Mouse (Mus musculus): ENCODE data around the gene Alcam.
A peak's percentile ranks its signal among the peaks of the same experiment; 100 is the strongest.

Gene Alcam

DNA sequence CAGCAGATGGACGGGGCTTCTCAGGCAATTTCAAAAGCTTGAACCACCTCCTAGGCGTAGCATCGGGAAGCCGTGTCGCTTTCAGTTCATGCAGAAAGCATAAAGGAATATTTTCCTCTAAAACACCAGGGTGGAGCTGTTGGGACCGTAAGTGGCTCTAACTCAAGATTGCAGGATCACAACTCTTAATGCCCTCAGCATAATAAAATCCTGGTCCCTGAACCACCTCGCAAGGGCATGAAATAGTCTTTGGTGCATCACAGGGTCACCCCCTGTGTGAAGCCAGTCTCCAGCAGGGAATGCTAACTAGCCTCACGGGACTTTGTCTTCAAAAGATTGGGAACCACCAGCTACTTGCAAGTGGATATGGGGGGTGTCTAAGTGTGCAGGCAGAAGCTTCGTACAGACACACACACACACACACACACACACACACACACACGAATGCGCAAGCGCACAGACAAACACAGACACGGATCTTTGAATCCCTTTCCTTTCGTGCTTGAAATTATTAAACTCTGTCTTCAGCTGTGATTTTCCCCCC lies at the start of gene Alcam:
Gene Alcam, minus strand, starts transcription at position 104 of the 544 bp plus-strand sequence.
- peak; percentile 36 to 41 for DNase-seq (ENCODE audit: low spot score in 2 of 2)

DNA sequence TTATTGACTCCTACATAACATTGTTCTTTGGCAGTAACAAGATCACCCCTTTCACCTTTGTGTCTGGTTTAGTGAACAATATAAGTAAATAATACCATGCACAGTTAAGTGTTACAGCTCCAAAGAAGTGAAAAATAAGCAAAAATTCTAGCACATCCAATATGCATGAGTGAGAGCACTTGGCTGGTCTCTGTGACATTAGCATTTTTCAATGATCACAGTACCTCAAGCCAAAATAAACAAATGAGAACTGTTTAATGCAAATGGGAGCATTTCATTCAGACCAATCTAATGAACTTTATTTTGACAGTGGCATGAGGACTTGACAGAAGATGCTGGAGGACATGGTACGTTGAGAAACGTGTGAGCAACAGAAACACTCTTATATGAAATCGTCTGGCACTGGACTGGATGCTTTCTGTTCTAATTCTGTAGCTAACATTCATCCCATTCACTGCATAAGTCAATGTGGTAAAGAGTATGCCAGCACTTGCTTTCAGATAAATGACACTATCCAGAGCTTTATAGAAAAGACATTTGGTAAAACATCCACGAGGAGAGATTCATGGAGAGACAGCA lies 45.0 kb upstream of the Alcam start:
- DNase-seq (ENCODE audit: low spot score in 2 of 2), result no peak

DNA sequence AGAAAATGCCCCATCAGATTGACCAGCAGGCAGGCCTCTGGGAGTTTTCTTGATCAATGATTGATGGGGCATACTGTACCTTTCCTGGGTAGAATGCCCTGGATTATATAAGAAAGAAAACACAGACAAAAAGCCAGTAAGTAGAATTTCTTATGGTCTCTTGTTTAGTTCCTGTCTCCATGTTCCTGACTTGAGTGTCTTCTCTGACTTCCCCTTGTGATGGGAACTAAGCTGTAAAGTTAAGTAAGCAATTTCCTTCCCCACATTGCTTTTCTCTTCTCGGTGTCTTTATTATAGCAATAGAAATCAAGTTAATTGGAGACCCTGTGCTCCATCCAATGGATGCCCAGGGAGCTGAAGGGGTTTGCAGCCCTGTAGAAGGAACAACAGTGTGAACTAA lies 36.7 kb upstream of the Alcam start:
- DNase-seq (ENCODE audit: low spot score in 2 of 2), result no peak

DNA sequence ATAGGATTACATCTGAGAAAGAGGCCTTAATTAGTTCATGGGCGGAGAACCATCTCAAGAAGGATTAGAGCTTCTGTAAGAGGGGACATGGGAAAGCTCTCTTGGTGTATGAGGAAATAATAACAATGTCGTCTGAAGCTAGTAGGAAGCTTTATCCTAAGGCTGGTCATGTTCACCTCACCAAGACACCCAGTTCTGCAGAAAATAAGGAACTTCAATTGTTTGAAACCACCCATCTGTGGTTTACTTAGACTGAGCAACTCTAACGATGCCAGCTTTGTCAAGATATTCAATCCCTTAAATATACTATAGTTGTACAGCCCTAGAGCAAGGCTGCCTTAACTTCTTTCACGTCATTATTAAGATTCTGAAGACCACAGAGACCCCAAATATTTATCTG lies 20.4 kb upstream of the Alcam start:
- no peak for DNase-seq (ENCODE audit: low spot score in 2 of 2)

DNA sequence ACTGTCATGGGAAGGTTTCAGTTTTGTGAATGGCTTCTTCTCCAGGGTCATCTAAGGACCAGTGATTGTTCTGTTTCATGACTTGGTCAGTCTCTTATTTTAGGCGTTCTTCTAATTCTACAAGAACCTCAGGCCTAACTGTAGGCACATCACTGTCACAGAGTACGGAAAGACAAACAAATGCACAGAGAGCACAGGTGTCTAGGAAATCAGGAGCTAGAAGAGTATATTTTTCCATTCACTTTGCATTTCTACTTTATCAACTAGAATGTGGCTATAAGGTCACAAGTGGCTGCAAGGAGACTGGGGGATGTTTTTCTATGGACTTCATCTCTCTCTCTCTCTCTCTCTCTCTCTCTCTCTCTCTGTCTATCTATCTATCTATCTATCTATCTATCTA lies 19.2 kb upstream of the Alcam start:
- no peak for DNase-seq (ENCODE audit: low spot score in 2 of 2)

DNA sequence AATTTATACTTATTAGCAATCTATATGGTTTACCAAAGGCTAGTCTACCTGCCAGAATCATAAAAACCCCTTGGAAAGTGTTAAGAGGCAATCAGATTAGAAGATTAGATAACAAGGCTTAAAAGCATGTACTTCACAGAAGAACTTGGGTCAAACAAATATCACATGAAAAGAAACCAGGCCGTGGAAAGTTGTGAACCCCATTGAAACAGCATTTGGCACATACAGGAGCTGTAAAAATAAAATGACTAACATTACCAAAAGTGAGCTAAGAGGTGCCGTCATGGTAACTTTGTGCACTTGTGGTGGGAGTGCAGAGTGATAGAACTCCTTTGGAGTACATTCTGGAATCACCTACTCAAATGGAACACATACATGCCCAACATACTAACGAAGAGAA lies 18.8 kb upstream of the Alcam start:
- no peak for DNase-seq (ENCODE audit: low spot score in 2 of 2)

DNA sequence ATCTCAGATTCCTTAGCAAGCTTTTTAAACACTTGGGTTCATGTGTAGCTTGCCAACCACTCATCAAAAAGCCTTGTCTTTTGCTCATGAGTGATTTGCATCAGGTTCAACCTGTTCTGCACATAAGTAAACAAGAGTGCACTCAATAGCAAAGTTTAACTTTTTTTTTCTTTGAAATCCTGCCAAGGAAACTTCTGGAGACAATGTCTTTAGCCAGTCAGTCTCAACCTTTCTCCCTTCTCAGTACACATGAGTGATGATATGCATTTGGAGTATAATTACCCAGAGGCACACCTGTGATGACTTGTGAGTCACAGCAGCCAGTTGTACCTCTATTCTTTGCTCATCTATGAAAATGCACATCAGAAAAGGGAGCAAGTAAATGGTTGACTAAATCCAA lies 18.2 kb upstream of the Alcam start:
- no peak for DNase-seq (ENCODE audit: low spot score in 2 of 2)

DNA sequence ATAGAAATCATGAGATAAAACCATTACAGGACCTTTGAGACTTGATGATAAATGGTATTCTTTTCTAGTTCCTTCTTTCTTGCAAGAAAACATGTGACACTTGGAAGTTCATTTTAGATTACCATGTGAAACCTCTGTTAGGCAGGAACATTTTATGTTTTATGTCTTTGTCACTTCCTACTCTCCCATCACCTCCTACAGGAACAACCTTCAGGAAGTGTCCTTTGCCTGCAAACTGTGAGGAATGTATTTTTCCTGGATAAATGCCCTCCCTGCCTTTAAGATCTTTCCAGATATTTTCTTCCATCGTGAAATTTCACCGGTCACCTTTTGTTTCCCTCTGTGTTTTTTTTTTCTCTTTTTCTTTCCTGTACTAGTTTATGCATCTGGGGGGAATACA lies 17.0 kb upstream of the Alcam start:
- no peak for DNase-seq (ENCODE audit: low spot score in 2 of 2)

DNA sequence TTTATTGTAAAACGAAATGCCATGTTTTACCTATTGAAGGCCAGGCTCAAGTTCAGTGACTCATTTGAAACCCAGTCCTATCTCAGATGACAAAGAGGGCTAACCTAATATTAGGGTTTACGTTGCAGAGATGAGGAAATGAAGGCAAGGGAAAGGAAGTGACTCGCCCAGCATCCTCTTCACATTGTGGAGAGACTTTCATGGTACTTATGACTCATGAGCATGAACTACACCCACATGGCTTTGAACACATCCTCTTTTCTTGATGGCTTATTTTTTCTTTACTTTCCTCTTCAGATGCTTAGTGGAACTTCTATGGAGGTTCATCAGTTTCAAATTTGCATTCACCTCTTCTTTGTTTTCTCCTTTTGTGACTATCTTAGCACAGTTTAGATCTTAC lies 16.4 kb upstream of the Alcam start:
- no peak for DNase-seq (ENCODE audit: low spot score in 2 of 2)

DNA sequence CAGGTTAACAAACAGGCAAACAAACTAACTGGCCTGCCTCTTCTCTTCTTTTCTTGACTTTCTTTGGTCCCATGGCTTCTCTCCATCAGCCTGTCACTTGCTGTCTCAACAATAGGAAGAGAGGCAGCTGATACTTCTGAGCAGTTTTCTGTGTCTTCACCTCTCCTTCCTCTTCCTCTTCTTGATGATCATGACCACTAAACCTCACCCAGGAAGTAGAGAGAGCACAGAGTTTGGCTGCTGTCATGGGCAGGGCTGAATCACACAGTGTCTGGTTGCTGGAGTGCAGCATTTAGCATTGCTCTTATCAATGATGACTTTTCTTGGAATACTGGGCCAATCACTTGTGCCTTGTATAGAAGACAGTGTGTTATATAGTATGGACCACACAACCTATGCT lies 14.6 kb upstream of the Alcam start:
- no peak for DNase-seq (ENCODE audit: low spot score in 2 of 2)

DNA sequence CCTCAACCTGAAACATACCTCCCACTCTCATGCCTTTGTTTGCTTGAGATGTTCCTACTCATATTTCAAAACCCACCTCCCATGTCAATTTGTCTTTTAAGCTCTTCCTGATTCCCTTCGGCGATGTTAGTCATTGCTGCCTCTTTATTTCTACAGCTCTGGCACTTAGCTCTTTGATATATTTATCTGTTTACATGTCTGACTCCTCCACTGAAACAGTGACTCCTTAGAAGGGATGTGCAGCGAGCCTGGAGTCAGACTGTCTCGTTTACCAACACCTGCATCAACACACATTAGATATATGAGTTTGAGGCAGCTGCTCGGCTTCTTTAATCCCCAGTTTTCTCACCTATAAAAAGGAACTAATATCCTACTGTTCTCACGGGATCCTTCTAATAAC lies 12.9 kb upstream of the Alcam start:
- no peak for DNase-seq (ENCODE audit: low spot score in 2 of 2)

DNA sequence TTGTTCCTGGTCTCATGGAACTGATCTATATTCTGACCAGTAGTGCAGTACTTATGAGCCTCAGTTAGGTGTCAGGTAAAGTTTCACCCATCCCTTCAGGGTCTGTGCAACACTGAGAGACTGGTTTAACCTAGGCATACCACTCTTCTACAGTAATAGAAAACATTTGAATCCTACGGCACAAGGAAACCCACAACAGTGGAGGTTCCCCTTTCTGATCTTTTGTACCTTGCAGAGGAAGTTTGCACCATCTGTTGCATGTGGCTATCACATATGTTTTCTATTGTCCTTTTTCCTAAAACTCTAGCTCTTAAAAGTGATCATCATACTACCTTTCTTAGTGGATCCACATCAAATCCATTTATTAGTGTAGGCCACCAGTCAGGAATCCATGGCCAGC lies 10.7 kb upstream of the Alcam start:
- no peak for DNase-seq (ENCODE audit: low spot score in 2 of 2)

DNA sequence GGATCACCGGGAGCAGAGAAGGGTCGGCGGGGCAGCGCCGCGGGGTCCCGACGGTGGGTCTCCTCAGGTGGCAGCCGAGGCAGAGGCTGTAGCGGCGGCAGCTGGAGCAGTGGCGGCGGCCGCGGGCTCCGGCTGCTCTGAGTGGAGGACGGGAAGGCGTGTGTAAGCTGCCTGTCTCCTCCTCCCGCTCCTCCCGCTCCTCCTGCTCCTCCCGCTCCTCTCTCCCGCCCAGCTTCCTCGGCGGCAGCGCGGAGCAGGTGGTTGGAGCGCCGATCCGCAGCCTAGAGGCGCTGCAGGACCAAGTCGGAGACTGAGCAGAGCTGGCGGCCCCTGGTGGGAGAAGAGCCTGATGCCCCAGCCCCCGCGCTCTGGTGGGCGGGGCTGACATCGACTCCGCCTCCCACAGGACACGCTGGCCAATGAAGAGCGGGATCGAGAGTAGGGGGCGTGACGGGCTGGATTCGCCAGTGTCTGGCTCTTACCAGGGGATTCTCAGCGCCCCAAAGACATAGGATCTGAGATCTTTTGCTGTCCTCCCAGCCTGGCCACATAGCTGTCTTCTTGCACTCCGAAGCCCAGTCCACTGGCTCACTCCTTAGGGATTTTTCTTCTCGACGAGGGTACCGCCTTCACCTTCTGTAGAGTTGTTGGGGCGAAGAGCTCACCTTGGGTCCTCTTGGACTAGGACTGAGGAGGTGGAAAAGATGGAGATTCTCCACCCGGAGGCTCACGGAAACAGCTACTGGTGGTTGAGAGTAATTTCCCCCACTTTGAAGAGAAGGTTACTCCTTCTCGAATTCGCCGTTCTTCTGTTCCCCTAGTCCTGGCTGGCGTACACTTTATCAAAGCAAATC lies 785 bp downstream of the Alcam start:
- DNase-seq (ENCODE audit: low spot score in 2 of 2), result peak; percentile 96 to 97

DNA sequence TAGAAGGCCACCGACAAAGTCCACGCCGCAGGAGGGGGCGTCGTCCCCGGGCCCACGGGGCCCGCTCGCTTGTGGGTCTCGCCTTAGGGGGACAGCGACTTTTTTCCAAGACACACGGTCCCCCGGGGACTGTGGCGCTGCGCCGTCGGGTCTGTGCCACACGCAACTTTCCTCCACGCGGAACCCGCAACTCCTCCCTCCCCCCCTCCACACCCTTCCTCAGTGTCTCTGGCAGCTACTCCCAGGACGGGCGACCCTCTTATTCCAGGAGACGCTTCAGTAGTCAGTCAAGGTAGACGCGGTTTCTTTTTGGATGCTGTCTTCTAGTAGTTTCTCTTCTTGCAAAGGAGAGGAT lies 1.4 kb downstream of the Alcam start:
- no peak for DNase-seq (ENCODE audit: low spot score in 2 of 2)

DNA sequence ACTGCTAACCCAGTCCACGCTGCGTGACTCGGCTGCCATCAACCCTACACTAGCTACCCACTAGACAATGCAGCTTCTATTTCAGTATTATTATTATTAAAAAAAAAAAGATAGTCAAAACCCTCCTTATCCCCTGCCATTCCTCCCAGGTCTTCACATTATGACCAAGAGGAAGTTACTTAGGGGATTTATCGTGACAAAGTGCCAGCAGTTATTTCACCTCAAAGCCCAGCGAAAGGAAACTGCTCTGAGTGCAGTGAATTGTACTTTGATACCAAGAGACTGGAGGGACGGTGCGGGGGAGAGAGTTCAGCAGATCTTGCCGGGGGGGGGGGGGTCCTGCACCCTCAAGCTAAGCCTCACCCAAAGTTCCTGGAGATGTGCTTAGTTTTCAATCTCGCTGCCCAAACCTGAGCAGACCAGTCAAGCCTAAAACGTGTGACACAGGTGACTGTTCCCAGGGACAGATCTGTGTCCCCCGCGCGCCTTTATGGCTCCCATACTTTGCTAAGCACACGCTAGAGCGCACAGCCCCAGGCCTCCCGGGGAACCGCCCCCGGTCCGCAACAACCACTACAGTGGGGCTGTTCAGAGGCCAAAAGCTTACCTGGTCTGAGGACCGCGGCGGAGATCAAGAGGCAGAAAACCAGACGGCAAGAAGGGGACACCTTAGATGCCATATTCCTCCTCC lies 1.9 kb downstream of the Alcam start:
- DNase-seq (ENCODE audit: low spot score in 2 of 2), result peak in 1 of 2 experiments; percentile 6

DNA sequence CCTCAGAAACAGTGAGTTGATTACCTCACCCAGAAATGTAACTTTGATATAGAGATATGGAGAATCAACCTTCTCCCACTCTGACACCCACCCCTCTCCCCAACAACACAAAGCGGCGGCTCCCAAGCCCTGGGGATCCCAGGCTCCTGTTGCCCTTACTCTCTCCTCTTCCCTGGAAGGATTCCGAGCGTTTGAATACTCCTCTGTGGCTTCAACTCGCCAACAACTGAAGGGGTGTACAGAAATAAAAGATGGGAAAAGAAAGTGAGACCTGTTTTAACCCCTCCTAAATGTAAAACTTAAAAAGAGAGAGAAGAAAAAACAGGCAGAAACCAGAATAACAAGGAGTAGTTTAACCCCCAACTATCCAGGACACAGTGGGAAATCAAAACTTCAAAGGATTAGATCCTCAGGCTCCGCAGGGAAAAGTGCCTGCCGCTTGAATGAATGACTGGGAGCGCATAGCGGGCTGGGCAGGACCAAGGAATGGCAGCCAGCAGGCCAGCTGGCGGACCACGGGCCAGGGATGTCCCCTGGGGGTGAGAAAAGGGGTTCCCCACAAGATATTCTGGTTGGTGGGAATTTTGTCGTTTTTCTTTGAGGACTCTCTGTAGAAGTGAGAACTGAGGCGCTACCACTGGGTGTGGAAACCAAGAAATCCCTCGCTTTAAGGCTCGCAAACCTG lies 2.6 kb downstream of the Alcam start:
- DNase-seq (ENCODE audit: low spot score in 2 of 2), result peak in 1 of 2 experiments; percentile 6

DNA sequence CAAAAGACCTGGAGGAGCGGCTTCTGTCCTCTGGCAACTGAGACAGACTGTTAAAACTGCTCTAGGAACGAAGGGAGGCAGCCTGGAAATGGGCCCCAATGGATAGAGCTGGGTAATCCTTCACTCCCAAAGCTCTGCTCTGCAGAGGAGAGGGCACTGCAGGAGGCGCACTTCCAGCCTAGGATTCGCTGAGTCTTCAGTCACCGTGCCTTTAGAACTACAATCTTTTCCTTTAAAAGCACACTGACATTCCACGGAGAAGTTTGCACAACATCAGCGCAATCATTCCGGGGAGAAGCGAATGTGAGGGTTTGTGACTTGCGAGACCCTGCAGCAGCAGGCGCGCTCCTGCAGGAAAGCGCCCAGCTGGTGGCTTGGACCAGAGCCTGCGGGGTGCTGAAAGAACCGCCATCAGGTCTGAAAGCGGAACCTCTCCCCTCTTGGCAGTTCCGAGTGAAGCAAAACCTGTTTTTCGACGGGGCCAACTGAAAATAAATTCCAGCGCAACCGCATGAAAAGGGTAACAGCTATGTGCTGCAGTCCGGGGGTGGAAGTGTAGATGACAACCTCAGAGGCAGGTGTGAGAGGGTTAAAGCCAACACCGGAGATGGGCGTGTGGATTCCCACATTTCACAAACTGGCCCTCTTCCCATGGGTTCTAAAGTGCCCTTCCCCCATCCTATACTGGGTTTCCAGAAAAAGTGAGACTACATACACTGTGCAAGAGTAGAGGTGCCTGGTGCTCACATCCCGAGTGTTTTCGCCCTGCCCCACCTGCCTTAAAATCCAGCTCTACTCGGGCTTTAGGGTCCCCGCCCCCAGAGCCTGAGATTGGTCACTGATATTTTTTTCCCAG lies 3.4 kb downstream of the Alcam start:
- DNase-seq (ENCODE audit: low spot score in 2 of 2), result peak; percentile 24 to 42

DNA sequence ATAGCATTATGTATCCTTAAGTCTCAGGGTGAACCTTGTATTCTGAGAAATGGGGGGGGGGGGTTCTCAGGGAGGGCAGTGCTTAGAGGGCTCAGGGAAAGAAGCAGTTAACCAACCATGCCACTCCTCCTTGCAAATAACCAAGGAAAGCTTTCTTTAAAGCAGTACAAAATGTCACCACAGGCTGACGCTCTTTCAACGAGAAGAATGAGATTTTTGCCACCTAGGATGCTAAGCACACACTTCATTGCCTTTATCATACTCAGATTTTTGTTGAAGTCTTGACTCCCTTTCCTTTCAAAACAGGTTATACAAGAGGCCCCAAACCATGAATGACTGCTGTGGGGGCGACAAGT lies 4.0 kb downstream of the Alcam start:
- no peak for DNase-seq (ENCODE audit: low spot score in 2 of 2)

DNA sequence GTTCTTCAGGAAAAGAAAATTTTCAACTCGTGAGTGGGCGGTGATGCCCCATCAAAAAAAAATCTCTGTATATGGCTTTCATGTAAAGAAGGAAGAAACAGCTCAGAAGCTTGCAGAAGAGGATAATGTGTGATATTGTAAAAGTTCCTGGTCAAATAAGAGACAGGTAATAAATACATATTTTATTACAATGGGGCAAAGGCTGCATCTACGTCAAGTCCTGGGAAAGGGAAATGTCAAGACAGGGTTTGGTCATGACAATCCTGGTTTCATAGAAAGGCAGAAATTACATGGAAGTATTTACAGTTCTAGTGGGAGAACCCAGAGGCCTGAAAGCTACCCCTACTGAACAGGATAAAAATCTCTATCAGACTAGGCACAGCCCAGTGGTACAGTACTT lies 7.9 kb downstream of the Alcam start:
- DNase-seq (ENCODE audit: low spot score in 2 of 2), result no peak

DNA sequence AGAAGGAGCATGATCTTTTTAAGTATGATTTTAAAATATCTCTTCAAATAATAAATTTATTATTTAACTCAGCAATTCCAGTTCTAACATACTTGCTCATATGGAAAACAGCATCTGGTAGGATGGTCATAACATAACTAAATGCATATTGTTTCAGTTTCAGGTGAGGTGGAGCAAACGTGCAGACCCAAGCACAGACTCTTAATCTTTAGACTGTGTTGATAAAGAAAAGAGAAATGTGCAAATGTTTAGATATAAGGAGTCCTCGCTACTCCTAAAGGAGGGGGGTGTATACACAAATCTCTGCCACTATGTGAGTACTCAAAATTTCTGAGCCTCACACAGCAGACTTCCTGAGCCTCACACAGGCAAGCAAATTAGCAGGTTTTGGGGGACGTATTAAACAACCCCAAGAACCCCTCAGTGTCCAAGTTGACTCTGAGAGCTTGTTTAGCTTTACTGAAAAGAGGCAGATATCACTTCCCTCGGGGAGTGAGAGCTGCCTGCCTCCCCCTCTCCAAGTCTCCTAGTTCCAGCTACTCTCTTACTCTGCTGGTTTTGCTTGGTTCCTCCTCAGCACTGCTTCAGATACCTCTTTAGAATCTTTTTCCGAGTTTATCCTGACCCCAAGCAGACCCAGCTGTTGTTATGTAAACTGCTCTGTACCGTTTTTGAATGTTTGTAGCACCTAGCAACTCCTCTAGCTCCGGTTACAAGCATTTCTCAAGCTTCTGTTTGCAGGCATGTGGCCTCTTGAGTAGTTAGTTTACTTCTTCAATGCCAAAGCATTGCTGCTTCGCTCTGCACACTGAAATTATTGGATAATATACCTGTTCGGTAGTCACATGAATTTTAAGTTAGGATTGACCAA lies 10.0 kb downstream of the Alcam start:
- DNase-seq (ENCODE audit: low spot score in 2 of 2), result no peak

All from right cerebral cortex, postnatal 36 days (tissue).